Mouse (Mus musculus): ENCODE data around the gene Ifitm3. TPM values are rescaled to one million over a fixed set of nuclear protein-coding genes. Genes with fewer than 3 reads are reported as not detected.
A peak's percentile ranks its signal among the peaks of the same experiment; 100 is the strongest.
"Not testable (repeated sequence)": the region's sequence is repeated elsewhere in the genome, so short reads cannot be mapped to it uniquely, and the experiment has no call there.

The Ifitm3 gene
- polyA plus RNA-seq, 1 experiment from 2014 or later, result 61.7 TPM

- Histone ChIP-seq H3K27ac (peak overlapping the region; percentile 86), H3K4me1 (replicated peaks) (peaks cover 56% of the 10 kb centered on the region), H3K27me3 (no peaks in the 10 kb centered on the region), H3K9ac (peak overlapping the region; percentile 63), H3K9me3 (replicated peaks) (no peaks in the 10 kb centered on the region), H3K4me2 (peak overlapping the region; percentile 83), H3K36me3 (no peaks in the 10 kb centered on the region), H3K4me3 (replicated peaks) (peak overlapping the region; percentile 51)
- no peak for DNase-seq
- WGBS (ENCODE audit: insufficient replicate concordance), result 7% methylated on average over 14 of the region's 19 CpGs
- ATAC-seq (ENCODE audit: low read depth), result peak; percentile 45
These were observed 37.1 kb upstream of the Ifitm3 start for GRCm38 (mm10) chr7:141047581-141048225.

- Histone ChIP-seq H3K27ac (peak overlapping the region; percentile 86), H3K9ac (peak overlapping the region; percentile 38), H3K9me3 (replicated peaks) (no peaks in the 10 kb centered on the region), H3K4me3 (replicated peaks) (peak overlapping the region; percentile 51; the same call in 1 of the 2 replicates), H3K4me1 (replicated peaks) (peaks cover 61% of the 10 kb centered on the region), H3K27me3 (no peaks in the 10 kb centered on the region), H3K4me2 (peak overlapping the region; percentile 83), H3K36me3 (no peaks in the 10 kb centered on the region)
- ATAC-seq (ENCODE audit: low read depth) (peak; percentile 73), DNase-seq (peak; percentile 54)
- 15% methylated on average over 6 of the region's 6 CpGs for whole genome bisulfite sequencing (ENCODE audit: insufficient replicate concordance)
These were observed 36.5 kb upstream of the Ifitm3 start for GRCm38 (mm10) chr7:141046931-141047580.

DNA sequence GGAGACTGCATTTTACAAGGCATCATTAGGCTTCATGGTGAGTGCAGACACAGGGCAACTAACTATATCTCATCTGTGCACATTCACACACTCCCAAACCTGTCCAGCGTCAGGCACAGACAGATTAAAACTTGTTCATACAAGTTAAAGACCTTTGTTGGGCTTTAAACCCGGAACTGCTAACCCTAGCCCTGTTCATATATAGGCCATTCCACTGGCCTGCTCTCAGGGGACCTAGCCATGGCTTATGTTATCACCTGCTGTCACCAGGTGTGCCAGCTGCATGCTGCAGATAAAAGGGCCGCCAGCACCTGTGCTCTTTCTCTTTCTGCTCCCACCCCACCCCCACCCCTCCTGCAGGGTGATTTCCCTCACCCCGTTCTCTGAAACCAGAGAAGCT lies 32.0 kb upstream of the Ifitm3 start:
- Histone ChIP-seq H3K4me1 (replicated peaks) (peaks cover 75% of the 10 kb centered on the region), H3K4me2 (peak overlapping the region; percentile 38; the same call in 1 of the 2 replicates), H3K9me3 (replicated peaks) (no peaks in the 10 kb centered on the region), H3K36me3 (no peaks in the 10 kb centered on the region), H3K27ac (peak overlapping the region; percentile 79), H3K9ac (peak overlapping the region; percentile 0; the same call in 1 of the 2 replicates), H3K27me3 (no peaks in the 10 kb centered on the region), H3K4me3 (replicated peaks) (no peak overlapping the region)
- 12% methylated on average over 4 of the region's 4 CpGs for WGBS (ENCODE audit: insufficient replicate concordance)
- ATAC-seq (ENCODE audit: low read depth) (peak; percentile 78), DNase-seq (peak; percentile 42)

DNA sequence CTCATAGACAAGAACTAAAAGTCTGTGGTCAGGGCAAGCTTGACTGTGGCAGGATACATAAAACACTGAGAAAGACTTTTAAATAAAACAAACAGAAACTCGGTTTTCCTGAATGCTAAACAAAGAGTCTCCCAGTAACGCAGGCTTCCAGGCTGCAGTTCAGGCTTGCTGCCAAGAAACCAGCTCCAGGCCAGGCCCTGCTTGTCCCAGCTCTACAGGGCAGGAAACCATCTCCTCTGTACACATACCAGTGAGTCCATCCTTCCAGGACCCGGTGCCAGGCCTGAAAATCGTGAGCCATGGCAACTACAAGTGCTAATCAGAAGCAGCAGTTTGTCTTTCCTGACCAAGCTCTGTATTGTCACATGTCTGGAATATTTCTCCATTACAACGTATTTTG lies 31.1 kb upstream of the Ifitm3 start:
- no peak overlapping the region for H3K4me2 ChIP-seq
- ATAC-seq (ENCODE audit: low read depth) (no peak), DNase-seq (no peak)
- no peaks in the 10 kb centered on the region for H3K36me3 ChIP-seq
- H3K4me3 ChIP-seq (replicated peaks), result no peak overlapping the region
- 35% methylated on average over 5 of the region's 5 CpGs for WGBS (ENCODE audit: insufficient replicate concordance)
- H3K9ac ChIP-seq, result no peak overlapping the region
- H3K27me3 ChIP-seq, result no peaks in the 10 kb centered on the region
- H3K9me3 ChIP-seq (replicated peaks), result no peaks in the 10 kb centered on the region
- H3K4me1 ChIP-seq (replicated peaks), result peaks cover 68% of the 10 kb centered on the region
- H3K27ac ChIP-seq, result peak overlapping the region; percentile 66

DNA sequence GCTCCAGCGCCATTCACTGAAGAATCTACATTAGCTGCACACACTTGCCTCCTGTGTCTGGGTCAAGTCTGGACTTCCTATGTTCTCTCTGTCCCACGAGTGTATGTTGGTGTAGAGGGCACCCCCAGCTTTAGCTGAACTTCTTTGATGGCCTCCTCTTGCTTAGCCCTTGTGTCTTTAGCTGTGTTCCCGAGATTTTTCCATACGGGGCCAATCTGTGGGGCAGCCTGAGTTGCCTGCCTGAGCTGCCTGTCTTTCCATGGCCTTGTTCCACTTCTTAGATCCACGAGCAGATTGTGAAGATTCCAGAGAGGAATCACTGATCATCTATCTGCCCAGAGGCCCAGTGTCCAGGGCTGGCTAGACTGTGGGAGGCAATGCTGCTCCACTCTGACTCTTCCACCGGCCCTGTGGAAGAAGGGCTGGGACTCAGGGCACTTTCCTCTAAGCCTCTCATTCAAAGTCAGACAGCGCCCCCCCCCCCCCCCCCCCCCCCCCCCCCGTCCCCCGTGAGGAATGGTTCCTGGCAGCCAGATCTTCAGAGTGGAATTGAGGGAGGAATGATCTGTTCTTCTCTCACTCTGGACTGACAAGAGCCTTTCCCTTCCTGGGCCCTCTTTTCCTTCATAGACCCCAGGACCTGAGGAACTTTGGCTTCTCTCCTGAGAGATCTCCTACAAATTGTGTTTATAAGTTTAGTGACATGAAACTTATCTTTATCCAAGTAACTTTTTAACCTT lies 30.5 kb upstream of the Ifitm3 start:
- no peak for ATAC-seq (ENCODE audit: low read depth)
- H3K9ac ChIP-seq, result no peak overlapping the region
- 61% methylated on average over 6 of the region's 9 CpGs for WGBS (ENCODE audit: insufficient replicate concordance)
- H3K4me3 ChIP-seq (replicated peaks), result no peak overlapping the region
- no peaks in the 10 kb centered on the region for H3K27me3 ChIP-seq
- no peak overlapping the region for H3K4me2 ChIP-seq
- peaks cover 62% of the 10 kb centered on the region for H3K4me1 ChIP-seq (replicated peaks)
- H3K27ac ChIP-seq, result peak overlapping the region; percentile 66
- H3K36me3 ChIP-seq, result no peaks in the 10 kb centered on the region
- no peak for DNase-seq
- no peaks in the 10 kb centered on the region for H3K9me3 ChIP-seq (replicated peaks)

GRCm38 (mm10) chr7:141039386-141040107 lies 29.0 kb upstream of the Ifitm3 start:
- no peak for ATAC-seq (ENCODE audit: low read depth)
- DNase-seq, result no peak
- H3K9me3 ChIP-seq (replicated peaks), result no peaks in the 10 kb centered on the region
- no peak overlapping the region for H3K27ac ChIP-seq
- H3K4me3 ChIP-seq (replicated peaks), result no peak overlapping the region
- H3K4me2 ChIP-seq, result no peak overlapping the region
- H3K4me1 ChIP-seq (replicated peaks), result peaks cover 52% of the 10 kb centered on the region
- no peaks in the 10 kb centered on the region for H3K36me3 ChIP-seq
- H3K27me3 ChIP-seq, result no peaks in the 10 kb centered on the region
- no peak overlapping the region for H3K9ac ChIP-seq
- 83% methylated on average over 4 of the region's 4 CpGs for WGBS (ENCODE audit: insufficient replicate concordance)

DNA sequence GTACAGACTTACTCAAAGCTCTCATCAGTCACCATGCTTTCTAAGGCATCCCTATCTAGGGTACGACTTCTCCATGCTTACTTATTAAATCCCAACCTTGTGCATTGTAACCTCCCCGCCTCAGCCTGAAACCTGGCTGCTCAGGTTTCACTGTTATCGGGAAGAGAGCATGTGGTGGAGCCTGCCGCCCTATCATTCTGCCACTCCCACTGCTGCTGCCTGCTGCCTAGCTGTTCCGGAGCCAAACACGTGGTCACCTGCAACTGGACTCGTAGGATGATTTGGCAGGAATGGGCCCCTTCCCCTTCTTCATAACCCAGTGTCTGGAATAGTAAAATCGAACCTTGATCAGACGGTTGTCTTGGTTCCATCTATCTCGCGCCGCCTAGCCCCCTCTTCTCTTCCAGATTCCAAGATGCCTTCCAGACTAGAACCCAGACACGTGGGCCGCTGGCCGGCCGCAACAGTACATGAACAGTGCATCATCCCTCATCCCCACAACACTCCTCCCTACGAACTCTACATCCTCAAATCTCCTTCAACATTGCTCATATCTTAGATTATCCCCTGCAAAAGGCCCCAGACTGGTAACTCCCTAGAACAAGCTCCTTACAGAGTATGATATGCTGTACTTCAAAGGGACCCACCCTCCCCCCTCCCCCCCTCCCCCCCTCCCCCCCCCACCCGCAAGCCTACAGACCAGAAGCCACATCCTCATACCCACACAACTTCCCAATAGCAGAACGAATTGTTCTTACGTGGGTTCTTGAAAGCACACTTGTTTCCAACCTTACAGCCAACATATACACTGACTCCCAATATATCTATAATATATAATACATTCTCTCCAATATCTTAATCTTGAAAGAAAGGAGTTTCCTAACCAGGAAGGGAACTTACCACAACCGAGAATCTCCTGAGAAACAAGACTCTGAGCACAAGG lies 27.8 kb upstream of the Ifitm3 start:
- Histone ChIP-seq H3K4me3 (replicated peaks) (no peak overlapping the region), H3K9me3 (replicated peaks) (no peaks in the 10 kb centered on the region), H3K9ac (no peak overlapping the region), H3K27me3 (no peaks in the 10 kb centered on the region), H3K4me1 (replicated peaks) (peaks cover 42% of the 10 kb centered on the region), H3K4me2 (peak overlapping the region; percentile 25), H3K36me3 (no peaks in the 10 kb centered on the region), H3K27ac (no peak overlapping the region)
- DNase-seq, result peak; percentile 51
- ATAC-seq (ENCODE audit: low read depth), result peak; percentile 64
- 38% methylated on average over 20 of the region's 21 CpGs for WGBS (ENCODE audit: insufficient replicate concordance)

- not testable (repeated sequence) for H3K27me3 ChIP-seq; H3K27ac ChIP-seq; H3K4me2 ChIP-seq; H3K4me3 ChIP-seq (replicated peaks); H3K9ac ChIP-seq; H3K36me3 ChIP-seq; H3K9me3 ChIP-seq (replicated peaks); DNase-seq; ATAC-seq (ENCODE audit: low read depth)
- H3K4me1 ChIP-seq (replicated peaks), result peaks cover 41% of the 10 kb centered on the region
- WGBS (ENCODE audit: insufficient replicate concordance), result 83% methylated on average over 1 of the region's 2 CpGs
These were observed 26.1 kb upstream of the Ifitm3 start for GRCm38 (mm10) chr7:141036624-141037023.

DNA sequence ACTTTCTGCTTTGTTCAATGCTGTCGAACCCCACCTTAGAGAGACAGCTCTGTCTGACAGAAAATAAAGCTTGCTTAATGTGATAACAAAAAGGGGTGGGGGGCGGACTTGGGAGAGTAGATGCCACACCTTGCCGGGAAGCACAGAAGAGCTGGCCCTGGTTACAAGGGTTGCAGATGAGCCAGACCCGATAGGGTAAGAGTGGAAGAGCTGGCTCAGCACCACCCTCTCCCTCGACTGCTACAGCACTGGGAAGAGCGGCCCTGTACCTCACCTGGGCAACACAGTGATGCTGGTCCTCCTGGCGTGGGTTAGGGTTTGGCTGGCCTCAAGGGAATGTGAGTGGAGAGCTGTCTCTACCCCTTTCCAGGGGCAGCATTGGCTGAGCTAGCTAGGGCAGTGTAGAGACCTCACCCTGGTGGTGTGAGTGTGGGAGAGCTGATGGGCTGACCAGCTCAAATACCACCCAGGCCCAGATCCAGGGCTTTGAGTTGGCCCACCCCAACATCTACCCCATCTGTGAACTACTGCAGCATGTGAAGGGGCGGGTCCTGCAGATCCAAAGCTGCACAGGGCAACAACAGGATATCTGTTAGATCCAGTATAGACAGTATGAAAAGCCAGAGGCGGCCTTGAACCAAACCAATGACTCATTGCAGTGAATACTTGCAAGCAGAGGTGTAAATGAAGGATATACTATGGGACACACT lies 22.0 kb upstream of the Ifitm3 start:
- ATAC-seq (ENCODE audit: low read depth), result peak; percentile 78
- 31% methylated on average over 9 of the region's 9 CpGs for WGBS (ENCODE audit: insufficient replicate concordance)
- no peak overlapping the region for H3K4me3 ChIP-seq (replicated peaks)

GRCm38 (mm10) chr7:141030390-141030789 lies 19.8 kb upstream of the Ifitm3 start:
- Histone ChIP-seq H3K9ac (no peak overlapping the region), H3K27ac (no peak overlapping the region), H3K4me1 (replicated peaks) (peaks cover 33% of the 10 kb centered on the region), H3K27me3 (no peaks in the 10 kb centered on the region), H3K4me3 (replicated peaks) (no peak overlapping the region), H3K36me3 (no peaks in the 10 kb centered on the region), H3K4me2 (no peak overlapping the region), H3K9me3 (replicated peaks) (no peaks in the 10 kb centered on the region)
- 54% methylated on average over 3 of the region's 3 CpGs for WGBS (ENCODE audit: insufficient replicate concordance)
- no peak for DNase-seq
- no peak for ATAC-seq (ENCODE audit: low read depth)

More for the DNA sequence above, 22.0 kb upstream of the Ifitm3 start:
- H3K9me3 ChIP-seq (replicated peaks), result no peaks in the 10 kb centered on the region
- H3K27me3 ChIP-seq, result no peaks in the 10 kb centered on the region
- H3K4me1 ChIP-seq (replicated peaks), result peaks cover 27% of the 10 kb centered on the region
- H3K36me3 ChIP-seq, result no peaks in the 10 kb centered on the region
- no peak overlapping the region for H3K9ac ChIP-seq
- H3K27ac ChIP-seq, result no peak overlapping the region
- no peak overlapping the region for H3K4me2 ChIP-seq
- DNase-seq, result no peak

Measured in liver, embryonic 13.5 days (tissue).